Mouse (Mus musculus) left cerebral cortex, postnatal 4 days (tissue): ENCODE results near the gene Kdr. TPM values are rescaled to one million over a fixed set of nuclear protein-coding genes. Genes with fewer than 3 reads are reported as not detected.
"Not testable (repeated sequence)": the region's sequence is repeated elsewhere in the genome, so short reads cannot be mapped to it uniquely, and the experiment has no call there.

Experiments
- DNase-seq: peaks from one replicate; pipeline ENCODE4 v3.0.0-alpha.2; 2022
- intact Hi-C: fragments of 180-260 bp; cut with DNase I; formaldehyde crosslinking; loops from one replicate; pipeline ENCODE4 v1.15.1; 2025
- total RNA-seq, 2 experiments: library from RNA; stranded (reverse); gene quantifications; 2 replicates each; pipeline ENCODE4 v1.2.3; 2021

Kdr gene
- total RNA-seq, 2 experiments from 2014 or later = 27.7 to 28.4 TPM

DNA sequence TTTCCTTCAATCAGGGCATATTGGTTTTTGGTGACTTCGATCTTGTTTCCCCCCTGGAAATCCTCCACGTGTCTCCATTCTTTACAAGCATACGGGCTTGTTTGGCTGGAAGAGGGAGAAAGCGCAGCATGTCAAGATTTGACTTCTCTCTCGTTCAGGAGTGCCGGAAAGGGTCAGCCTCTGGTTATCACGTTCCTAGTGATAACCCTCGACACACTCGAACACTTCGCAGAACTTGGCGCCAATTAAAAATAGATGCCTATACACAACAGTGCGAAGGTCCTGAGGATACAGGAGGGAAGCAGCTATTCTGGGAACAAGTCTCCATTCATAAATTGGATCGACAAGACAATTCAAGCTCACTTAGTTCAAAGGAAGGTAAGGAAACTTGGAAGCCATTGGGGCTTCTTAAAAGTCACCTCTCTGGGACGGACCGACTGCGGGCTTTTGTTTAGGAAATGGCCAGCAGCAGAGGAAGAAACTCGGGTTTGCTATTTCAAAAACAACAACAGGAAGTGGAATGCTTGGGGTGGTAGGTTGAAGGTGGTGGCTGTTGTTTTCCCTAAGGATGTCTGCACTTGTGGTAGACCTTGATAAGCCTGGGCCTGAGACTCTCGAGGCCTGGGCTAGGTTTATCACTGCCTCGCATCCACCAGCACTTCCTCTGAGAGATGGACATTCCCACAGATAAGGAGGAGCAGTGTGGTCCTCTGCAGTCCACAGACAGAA is 16.4 kb downstream of the Kdr start:
- intact Hi-C loops = no loop called here

DNA sequence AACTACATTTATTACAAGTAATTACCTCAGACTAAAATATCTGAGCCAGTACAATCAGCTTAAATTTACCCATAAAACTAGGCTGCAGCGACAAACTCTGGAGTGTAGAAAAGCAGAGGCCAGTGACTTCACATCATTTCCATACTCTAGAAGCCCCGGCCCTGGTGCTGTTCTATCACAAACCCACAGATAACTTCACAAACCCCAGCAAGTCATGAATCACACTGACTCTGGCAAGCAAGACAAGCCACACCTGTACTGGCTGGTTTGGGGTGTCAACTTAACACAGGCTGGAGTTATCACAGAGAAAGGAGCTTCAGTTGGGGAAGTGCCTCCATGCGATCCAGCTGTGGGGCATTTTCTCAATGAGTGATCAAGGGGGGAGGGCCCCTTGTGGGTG is 18.4 kb downstream of the Kdr start:
- DNase-seq = no peak
- intact Hi-C loops = no loop called here

More for the DNA sequence above, 16.4 kb downstream of the Kdr start:
- DNase-seq = no peak

- no peak for DNase-seq
- intact Hi-C loops = no loop called here
Measured at GRCm38 (mm10) chr5:75956526-75956925, 21.7 kb downstream of the Kdr start.

DNA sequence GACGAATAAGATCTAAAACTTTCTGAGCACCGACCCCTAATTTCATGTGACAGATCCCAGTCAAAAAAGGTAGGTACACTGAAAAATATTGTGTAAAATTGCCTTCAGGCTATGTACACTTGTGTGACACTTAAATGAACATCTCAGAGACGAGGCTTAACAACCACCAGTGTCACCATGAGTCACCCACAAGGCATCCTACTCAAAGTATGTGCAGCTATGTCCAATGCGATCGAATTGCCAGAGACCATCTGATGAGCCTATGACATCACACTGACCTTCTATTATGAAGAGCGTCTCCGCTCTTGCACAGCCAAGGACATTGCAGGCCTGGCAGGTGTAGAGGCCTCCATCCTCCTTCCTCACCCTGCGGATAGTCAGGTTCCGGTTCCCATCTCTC is 22.4 kb downstream of the Kdr start:
- intact Hi-C loops = no loop called here
- no peak for DNase-seq

DNA sequence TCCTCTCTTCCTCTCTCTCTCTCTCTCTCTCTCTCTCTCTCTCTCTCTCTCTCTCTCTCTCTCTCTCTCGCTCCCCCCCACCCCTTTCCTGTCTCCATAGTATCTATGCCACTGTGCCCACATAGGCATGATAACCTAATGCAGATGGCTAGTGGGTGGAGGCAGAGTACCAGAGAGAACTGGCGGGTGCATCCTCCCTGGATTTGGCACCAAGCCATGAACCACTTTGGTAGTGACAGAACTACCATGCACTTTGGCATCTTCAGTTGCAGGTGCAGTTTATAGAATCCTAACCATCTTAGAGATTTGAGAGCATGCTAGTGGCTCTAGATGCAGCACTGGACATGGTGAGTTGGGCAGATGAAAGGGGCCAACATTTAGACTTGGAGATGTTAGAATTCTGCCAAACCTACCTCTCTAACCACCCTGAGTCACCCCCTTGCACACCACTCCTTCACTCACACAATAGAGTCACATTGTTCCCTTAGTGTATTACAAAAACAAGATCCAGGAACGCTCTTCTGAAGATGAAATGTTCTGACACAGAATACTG is 23.4 kb downstream of the Kdr start:
- intact Hi-C loops = no loop called here
- DNase-seq = peak; percentile 69

DNA sequence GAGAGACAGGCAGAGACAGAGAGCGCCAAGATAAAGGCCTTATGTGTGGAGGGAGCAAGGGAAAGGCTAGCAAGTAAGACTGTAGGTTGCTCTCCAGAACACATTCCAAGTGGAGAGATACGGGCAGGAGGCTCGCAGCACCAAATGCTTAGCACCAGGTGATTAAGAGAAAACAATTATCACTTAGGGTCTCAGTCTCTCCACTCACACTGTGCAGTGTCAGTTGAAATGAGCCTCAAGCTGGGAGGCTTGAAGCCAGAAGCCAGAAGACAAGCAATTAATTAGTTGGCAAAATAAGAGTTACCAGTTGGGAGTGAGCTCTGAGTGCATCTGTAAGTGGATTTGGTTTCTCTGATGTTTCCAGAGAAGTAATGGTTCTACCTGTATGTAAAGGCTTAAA is 24.0 kb downstream of the Kdr start:
- intact Hi-C loops = no loop called here
- peak; percentile 59 for DNase-seq

DNA sequence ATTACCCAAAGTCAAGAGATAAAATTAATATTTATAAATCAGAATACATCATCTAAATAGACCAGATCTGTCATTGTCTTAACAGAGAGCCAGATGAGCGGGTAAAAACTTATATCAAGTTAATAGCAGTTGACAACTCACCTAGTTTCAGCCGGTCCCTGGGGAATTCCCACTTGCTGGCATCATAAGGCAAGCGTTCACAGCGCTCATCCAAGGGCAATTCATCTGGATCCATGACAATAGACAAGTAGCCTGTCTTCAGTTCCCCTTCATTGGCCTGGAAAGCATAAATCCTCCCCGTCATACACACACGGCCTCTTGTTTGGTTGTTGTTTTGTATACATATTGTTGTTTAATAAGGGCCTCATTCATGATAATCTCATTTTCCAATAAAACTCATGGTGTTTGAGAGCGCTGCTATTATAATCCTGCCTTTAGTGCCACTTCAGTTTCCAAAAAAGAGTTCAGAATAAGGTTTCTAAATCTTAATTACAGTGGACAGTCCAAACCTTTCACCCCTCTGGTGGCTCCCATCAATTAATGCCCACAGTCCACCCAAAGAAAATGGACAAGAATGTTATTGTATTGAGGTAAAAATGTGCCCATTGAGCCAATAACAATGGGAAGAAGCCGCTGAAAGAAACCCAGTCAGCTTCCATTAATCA is 26.0 kb downstream of the Kdr start:
- peak; percentile 21 for DNase-seq
- intact Hi-C loops = no loop called here

- intact Hi-C loops = no loop called here
- DNase-seq = peak; percentile 19
Measured at GRCm38 (mm10) chr5:75950866-75951265, 27.4 kb downstream of the Kdr start.

GRCm38 (mm10) chr5:75945394-75945793 is 32.9 kb downstream of the Kdr start:
- intact Hi-C loops = no loop called here
- no peak for DNase-seq

GRCm38 (mm10) chr5:75943301-75943700 is 35.0 kb downstream of the Kdr start:
- DNase-seq = no peak
- intact Hi-C loops = no loop called here

GRCm38 (mm10) chr5:75941775-75942580 is 36.3 kb downstream of the Kdr start:
- intact Hi-C loops = no loop called here
- no peak for DNase-seq

GRCm38 (mm10) chr5:75939144-75939732 is 39.0 kb downstream of the Kdr start:
- intact Hi-C loops = no loop called here
- no peak for DNase-seq

GRCm38 (mm10) chr5:75938012-75938411 is 40.2 kb downstream of the Kdr start:
- DNase-seq = no peak
- intact Hi-C loops = no loop called here

GRCm38 (mm10) chr5:75936223-75936622 is 42.0 kb downstream of the Kdr start:
- no peak for DNase-seq
- intact Hi-C loops = no loop called here

GRCm38 (mm10) chr5:75935225-75935624 is 43.0 kb downstream of the Kdr start:
- intact Hi-C loops = no loop called here
- DNase-seq = no peak

- intact Hi-C loops = no loop called here
- no peak for DNase-seq
Measured at GRCm38 (mm10) chr5:75934201-75934600, 44.1 kb downstream of the Kdr start.

- intact Hi-C loops = no loop called here
- DNase-seq = no peak
Measured at GRCm38 (mm10) chr5:75933521-75934044, 44.7 kb downstream of the Kdr start.

- intact Hi-C loops, DNase-seq: not testable (repeated sequence)
Measured at GRCm38 (mm10) chr5:75931458-75931857, 46.8 kb downstream of the Kdr start.

DNA sequence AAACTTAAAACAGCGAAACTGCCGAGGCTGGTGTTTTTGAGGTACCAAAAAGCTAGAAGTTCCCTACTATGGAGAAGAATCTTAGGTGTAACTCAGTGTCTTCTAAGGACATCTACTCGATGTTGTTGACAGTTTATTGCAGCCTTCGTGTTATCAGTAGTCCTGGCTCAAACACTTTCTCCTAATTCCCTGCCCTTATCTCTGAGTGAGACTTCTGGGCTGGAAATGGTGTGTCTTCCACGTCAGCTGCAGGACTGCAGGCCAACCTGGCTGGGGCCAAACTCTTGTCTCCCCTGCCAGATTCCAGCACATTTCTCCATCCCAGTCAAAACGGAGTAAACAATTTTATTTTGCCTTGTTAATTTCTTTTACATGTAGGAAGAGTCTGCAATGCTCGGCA is 48.3 kb downstream of the Kdr start:
- intact Hi-C loops = no loop called here
- no peak for DNase-seq

- no peak for DNase-seq
- intact Hi-C loops = no loop called here
Measured at GRCm38 (mm10) chr5:75922677-75923076, 55.6 kb downstream of the Kdr start.
